Mouse (Mus musculus) liver, embryonic 11.5 days (tissue): Measurements from ENCODE around the gene Ano9. TPM values are rescaled to one million over a fixed set of nuclear protein-coding genes. Genes with fewer than 3 reads are reported as not detected.

Experiments
- ATAC-seq: fragments of 200-750 bp; cut with Nextera tagmentation; replicated peaks from 2 replicates; pipeline ENCODE4 v1.8.0; 2017; ENCODE audit warnings: moderate number of reproducible peaks, mild to moderate bottlenecking, moderate TSS enrichment, moderate library complexity; ENCODE audit not compliant: low FRiP score
- DNase-seq: peaks from one replicate; pipeline ENCODE4 v3.0.0-alpha.2; 2017; ENCODE audit warnings: low spot score
- H3K27ac ChIP-seq: fragments of 300-500 bp; sonication (generic); 2 replicates; pipeline ENCODE4 v1.5.1; 2014; ENCODE audit warnings: mild to moderate bottlenecking, low read depth, low read length, control low read depth
- H3K27me3 ChIP-seq: fragments of 300-500 bp; sonication (generic); replicated peaks from 2 replicates; pipeline ENCODE4 v1.6.1; 2014; ENCODE audit warnings: low read length, mixed read lengths; ENCODE audit not compliant: control insufficient read depth, insufficient read depth
- H3K36me3 ChIP-seq: fragments of 300-500 bp; sonication (generic); 2 replicates; pipeline ENCODE4 v1.6.1; 2014; ENCODE audit warnings: mild to moderate bottlenecking, low read length, moderate library complexity, mixed read lengths; ENCODE audit not compliant: control insufficient read depth, insufficient read depth
- H3K4me1 ChIP-seq: fragments of 300-500 bp; sonication (generic); replicated peaks from 2 replicates; pipeline ENCODE4 v1.6.1; 2014; ENCODE audit warnings: low read length, mixed read lengths; ENCODE audit not compliant: control insufficient read depth, insufficient read depth
- H3K4me2 ChIP-seq: fragments of 300-500 bp; sonication (generic); 2 replicates; pipeline ENCODE4 v1.6.1; 2014; ENCODE audit warnings: mild to moderate bottlenecking, control low read depth, moderate library complexity
- H3K4me3 ChIP-seq: fragments of 300-500 bp; sonication (generic); 2 replicates; pipeline ENCODE4 v1.5.1; 2014; ENCODE audit warnings: low read depth, low read length, control low read depth
- H3K9ac ChIP-seq: fragments of 300-500 bp; sonication (generic); 2 replicates; pipeline ENCODE4 v1.6.1; 2014; ENCODE audit warnings: low read depth, low read length, control low read depth
- H3K9me3 ChIP-seq: fragments of 300-500 bp; sonication (generic); 2 replicates; pipeline ENCODE4 v1.6.1; 2016; ENCODE audit warnings: low read length, inconsistent platforms, mixed read lengths; ENCODE audit not compliant: control insufficient read depth
- WGBS: fragments of 180-500 bp; shearing (Covaris S2); extraction: QIAGEN DNeasy Blood & Tissue Kit; methylation state at CpG from one replicate; pipeline ENCODE4 v1.1.7; 2014; 5-methylcytosine and 5-hydroxymethylcytosine counted together
- polyA plus RNA-seq: library from polyadenylated mRNA; unstranded; fragments of >200 nt; fragmentation: Nextera tagmentation; extraction: Ambion mirVana; gene quantifications from 2 replicates; pipeline ENCODE4 v1.2.1, GENCODE M21; 2014

Ano9 gene
- polyA plus RNA-seq, 1 experiment from 2014 or later: 0.41 TPM

DNA sequence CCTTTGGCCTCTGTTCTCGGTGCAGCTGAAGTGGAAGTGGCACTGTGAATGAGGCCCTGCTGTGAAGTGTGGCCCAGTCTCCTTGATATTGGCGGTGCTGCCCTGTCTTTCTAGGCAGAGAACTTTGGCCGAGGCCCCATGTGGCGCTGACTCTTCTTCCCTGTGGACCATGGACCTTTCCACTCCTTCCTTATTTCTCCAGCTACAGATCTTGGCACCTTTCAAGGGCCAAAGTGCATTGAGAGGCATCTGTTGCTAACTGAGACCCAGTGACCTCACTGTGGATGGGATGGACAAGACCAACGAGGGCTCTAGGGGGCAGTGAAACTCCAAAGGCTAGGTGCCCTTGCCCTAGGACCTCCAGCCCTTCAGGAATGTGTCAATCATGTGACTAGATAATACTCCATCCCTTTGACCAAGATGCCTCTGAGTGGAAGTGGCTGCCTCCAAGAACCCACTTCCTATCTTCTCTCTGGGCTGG, 3.5 kb upstream of the Ano9 start:
- ATAC-seq (no peak), DNase-seq (no peak)
- Histone ChIP-seq H3K36me3 (no peaks in the 10 kb centered on the region), H3K4me3 (no peak overlapping the region), H3K9me3 (no peaks in the 10 kb centered on the region), H3K4me1 (peaks cover 39% of the 10 kb centered on the region), H3K4me2 (no peak overlapping the region), H3K9ac (no peak overlapping the region), H3K27ac (no peak overlapping the region; the same call in 1 of the 2 replicates), H3K27me3 (0 out of 2 replicates have a peak, but pooled peaks cover 5% of the 10 kb centered on the region)
- 73% methylated on average over 5 of the region's 5 CpGs for WGBS

DNA sequence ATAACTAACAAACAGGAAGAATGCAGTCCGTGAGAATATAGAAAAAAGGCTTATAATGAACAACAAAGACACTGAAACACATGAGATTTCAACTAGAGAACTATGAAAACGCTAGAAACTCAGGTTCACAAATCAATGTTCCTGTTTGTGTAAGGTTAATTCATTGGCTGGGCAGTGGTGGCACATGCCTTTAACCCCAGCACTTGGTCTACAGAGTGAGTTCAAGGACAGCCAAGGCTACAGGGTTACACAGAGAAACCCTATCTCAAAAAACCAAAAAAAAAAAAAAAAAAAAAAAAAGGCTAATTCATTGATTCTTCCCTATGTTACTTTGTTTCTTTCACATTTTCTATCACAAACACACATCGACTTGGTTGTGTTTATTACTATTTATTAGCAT, 3.0 kb upstream of the Ano9 start:
- Histone ChIP-seq H3K27ac (no peak overlapping the region; the same call in 1 of the 2 replicates), H3K4me3 (no peak overlapping the region), H3K36me3 (no peaks in the 10 kb centered on the region), H3K9me3 (no peaks in the 10 kb centered on the region), H3K9ac (no peak overlapping the region), H3K27me3 (0 out of 2 replicates have a peak, but pooled peaks cover 5% of the 10 kb centered on the region), H3K4me2 (no peak overlapping the region), H3K4me1 (peaks cover 36% of the 10 kb centered on the region)
- 69% methylated on average over 3 of the region's 3 CpGs for WGBS
- DNase-seq (no peak), ATAC-seq (no peak)

DNA sequence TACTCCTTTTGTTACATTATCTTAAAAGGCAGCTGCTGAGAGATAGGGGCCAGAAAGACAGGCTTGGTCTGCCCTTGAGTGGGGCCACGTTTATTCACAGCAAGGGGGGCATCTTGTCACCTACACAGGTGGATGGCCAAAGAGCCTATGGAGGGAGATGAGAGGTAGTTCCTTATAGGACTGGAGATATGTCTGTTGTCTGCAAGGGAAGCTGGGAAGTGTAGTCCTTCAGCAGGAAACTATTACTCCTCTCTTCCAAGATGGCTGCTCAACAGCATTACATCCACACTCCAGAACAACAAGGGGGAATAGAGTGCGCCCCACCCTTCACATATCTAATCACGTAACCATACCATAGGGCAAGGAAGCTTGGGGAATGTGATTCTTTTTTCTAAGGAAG, 1.9 kb upstream of the Ano9 start:
- H3K27me3 ChIP-seq: 0 out of 2 replicates have a peak, but pooled peaks cover 5% of the 10 kb centered on the region
- no peak overlapping the region for H3K4me3 ChIP-seq
- no peaks in the 10 kb centered on the region for H3K9me3 ChIP-seq
- no peak for ATAC-seq
- peaks cover 32% of the 10 kb centered on the region for H3K4me1 ChIP-seq
- DNase-seq: no peak
- H3K36me3 ChIP-seq: no peaks in the 10 kb centered on the region
- H3K4me2 ChIP-seq: no peak overlapping the region
- H3K9ac ChIP-seq: no peak overlapping the region
- H3K27ac ChIP-seq: no peak overlapping the region
- whole genome bisulfite sequencing: 65% methylated on average over 3 of the region's 3 CpGs

DNA sequence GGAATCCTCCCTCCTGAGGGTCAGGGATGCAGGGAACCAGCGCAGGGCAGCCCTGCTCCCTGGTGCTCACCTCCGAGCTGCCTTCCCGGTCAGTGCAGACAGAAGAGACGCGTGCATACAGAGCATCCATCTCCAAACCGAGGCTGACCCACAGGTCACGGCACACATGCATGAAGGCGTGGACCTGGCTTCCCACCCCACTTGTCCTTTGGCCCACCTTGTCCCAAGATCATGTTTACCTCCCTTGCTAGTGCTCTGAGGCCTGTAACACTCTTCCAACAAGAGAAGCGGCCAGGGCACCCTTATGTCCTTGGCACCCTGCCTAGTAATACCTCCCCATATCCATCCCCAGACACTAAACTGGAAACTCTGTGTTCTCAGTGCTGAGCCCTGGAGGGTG, 1.7 kb downstream of the Ano9 start:
- ATAC-seq (no peak), DNase-seq (no peak)
- H3K27me3 ChIP-seq: 0 out of 2 replicates have a peak, but pooled peaks cover 5% of the 10 kb centered on the region
- H3K9ac ChIP-seq: no peak overlapping the region
- H3K36me3 ChIP-seq: no peaks in the 10 kb centered on the region
- no peak overlapping the region for H3K27ac ChIP-seq
- no peak overlapping the region for H3K4me2 ChIP-seq
- WGBS: 81% methylated on average over 9 of the region's 9 CpGs
- no peak overlapping the region for H3K4me3 ChIP-seq
- no peaks in the 10 kb centered on the region for H3K9me3 ChIP-seq
- peaks cover 21% of the 10 kb centered on the region for H3K4me1 ChIP-seq

DNA sequence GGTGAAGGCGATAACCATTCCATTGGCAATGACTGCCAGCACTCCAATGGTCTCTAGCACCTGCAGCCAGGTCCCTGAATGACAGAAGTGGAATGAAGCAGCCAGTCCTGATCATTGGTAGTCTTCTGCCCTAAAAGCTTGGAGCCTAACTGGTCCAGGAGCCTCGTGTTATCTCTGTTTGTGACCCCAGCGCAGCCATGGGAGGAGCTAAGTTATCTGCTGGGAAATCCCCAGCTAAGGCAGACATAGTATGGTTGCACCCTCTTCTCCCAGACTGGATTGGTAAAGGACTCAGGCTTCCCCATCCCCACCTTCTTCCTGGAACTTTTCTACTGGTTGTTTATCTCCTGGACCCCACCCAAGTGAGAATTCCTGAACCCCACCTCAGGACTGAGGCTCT, 14.4 kb downstream of the Ano9 start:
- Histone ChIP-seq H3K9me3 (no peaks in the 10 kb centered on the region), H3K4me3 (no peak overlapping the region), H3K9ac (no peak overlapping the region), H3K4me2 (0 out of 2 replicates have a peak overlapping the region, but pooled peaks have one; percentile 6), H3K27ac (peak overlapping the region; percentile 7; the same call in 1 of the 2 replicates), H3K4me1 (peaks cover 17% of the 10 kb centered on the region), H3K27me3 (peaks cover 10% of the 10 kb centered on the region; the same call in 1 of the 2 replicates), H3K36me3 (no peaks in the 10 kb centered on the region)
- WGBS: 43% methylated on average over 3 of the region's 3 CpGs
- DNase-seq: no peak
- peak; percentile 67 for ATAC-seq

DNA sequence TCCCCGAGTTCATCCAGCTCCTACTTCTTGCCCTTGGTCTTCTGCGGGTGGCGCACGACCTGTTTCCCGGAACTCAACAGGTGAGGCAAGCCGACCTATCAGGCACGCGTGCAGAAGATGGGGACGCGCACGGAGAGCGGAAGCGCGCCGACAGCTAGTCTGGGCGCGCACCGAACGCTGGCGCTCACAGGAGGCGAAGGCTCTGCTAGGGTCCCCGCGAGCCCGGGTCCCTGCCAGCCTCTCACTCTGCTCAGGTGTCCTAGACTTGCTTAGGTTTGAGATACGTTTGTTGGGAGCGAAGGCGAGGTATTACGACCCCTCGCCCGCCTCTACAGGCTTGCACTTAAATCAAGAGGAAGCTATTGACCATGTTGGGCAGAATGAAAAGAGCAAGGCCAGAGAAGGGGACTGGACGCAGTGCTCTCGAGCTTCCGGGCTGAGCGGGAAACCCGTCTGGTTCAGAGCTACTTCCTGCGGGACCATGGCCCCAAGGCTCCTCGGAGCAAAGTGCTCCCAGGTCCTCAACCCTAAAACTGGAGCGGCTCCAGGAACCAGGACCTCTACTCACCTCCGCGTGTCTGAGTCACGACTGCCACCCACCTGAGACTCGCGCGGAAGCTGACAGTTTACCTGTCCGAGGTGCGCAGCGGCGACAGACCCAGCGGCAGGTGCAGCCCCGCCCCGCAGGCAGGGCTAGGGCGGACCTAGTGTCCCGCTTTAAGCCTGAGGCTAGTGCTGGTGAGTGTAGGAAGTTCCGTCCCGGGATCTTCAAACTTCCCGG, 17.5 kb downstream of the Ano9 start, which contains the start of gene Sigirr:
Sigirr (minus strand) TSS at position 662 of the 781 bp plus-strand sequence.
- Histone ChIP-seq H3K36me3 (no peaks in the 10 kb centered on the region), H3K4me1 (peaks cover 34% of the 10 kb centered on the region), H3K4me3 (peak within 1 kb of the TSS; percentile 50), H3K4me2 (peak within 1 kb of the TSS; percentile 88), H3K9me3 (no peaks in the 10 kb centered on the region), H3K27me3 (peaks cover 10% of the 10 kb centered on the region; the same call in 1 of the 2 replicates), H3K27ac (no peak within 1 kb of the TSS), H3K9ac (peak within 1 kb of the TSS; percentile 66)
- WGBS: 2% methylated on average over 56 of the region's 56 CpGs
- DNase-seq (peak; percentile 69), ATAC-seq (no peak)

DNA sequence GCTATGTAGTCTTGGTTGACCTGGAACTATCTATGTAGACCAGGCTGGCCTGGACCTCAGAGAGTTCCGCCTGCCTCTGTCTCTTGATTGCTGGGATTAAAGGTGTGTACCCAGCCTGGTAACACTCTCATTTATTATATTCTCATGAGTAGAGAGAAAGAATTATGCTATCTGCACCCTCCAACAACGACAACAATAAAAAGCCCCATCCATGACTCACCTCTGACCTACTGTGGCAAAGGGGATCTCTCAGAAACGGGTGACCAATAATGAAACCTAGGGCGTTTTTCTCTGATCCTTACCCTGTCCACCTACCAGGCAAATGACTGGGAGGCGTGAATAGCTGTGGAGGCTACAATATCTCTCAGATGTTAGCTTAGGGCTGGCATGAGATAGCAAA, 20.4 kb downstream of the Ano9 start:
- Histone ChIP-seq H3K27ac (0 out of 2 replicates have a peak overlapping the region, but pooled peaks have one; percentile 5), H3K9me3 (no peaks in the 10 kb centered on the region), H3K4me3 (no peak overlapping the region), H3K27me3 (peaks cover 10% of the 10 kb centered on the region; the same call in 1 of the 2 replicates), H3K9ac (no peak overlapping the region), H3K36me3 (no peaks in the 10 kb centered on the region), H3K4me1 (peaks cover 30% of the 10 kb centered on the region), H3K4me2 (peak overlapping the region; percentile 41)
- 74% methylated on average over 5 of the region's 5 CpGs for WGBS
- no peak for ATAC-seq
- DNase-seq: no peak

DNA sequence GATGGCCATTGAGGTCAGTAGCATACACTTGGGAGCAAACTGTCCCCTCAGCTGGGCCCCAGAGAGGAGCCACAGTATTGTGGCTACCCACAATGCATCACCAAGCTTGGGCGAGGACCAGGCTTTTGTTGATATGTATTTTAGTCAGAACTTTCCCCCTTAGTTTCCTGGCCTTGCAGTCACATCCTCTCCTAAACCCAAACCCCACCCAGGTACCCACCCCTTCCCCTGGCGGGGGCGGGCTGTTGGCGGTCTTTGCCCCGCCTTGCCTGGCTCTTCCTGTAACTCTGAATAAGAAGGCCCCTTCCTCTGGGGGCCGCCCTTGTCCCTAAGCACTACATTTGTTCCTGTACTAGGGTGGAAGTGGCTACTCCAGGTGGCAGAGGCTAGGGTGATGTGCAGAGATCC, 21.0 kb downstream of the Ano9 start:
- ATAC-seq (peak; percentile 64), DNase-seq (peak; percentile 71)
- Histone ChIP-seq H3K9me3 (no peaks in the 10 kb centered on the region), H3K9ac (0 out of 2 replicates have a peak overlapping the region, but pooled peaks have one; percentile 41), H3K4me2 (peak overlapping the region; percentile 41), H3K4me1 (peaks cover 33% of the 10 kb centered on the region), H3K27ac (peak overlapping the region; percentile 60), H3K27me3 (peaks cover 7% of the 10 kb centered on the region; the same call in 1 of the 2 replicates), H3K36me3 (no peaks in the 10 kb centered on the region), H3K4me3 (peak overlapping the region; percentile 22)
- 28% methylated on average over 6 of the region's 6 CpGs for WGBS
